Mouse (Mus musculus): ENCODE measurements around the gene 4921536K21Rik.

The 4921536K21Rik gene

GRCm38 (mm10) chr11:3855846-3856245, 39.1 kb downstream of the 4921536K21Rik start:
- no peak for DNase-seq (ENCODE audit: low read depth, low spot score)

- no peak for DNase-seq (ENCODE audit: low read depth, low spot score)
Measured at GRCm38 (mm10) chr11:3854156-3854555, 40.7 kb downstream of the 4921536K21Rik start.

- peak; percentile 27 for DNase-seq (ENCODE audit: low read depth, low spot score)
Measured at GRCm38 (mm10) chr11:3853481-3854034, 41.3 kb downstream of the 4921536K21Rik start.

GRCm38 (mm10) chr11:3853031-3853430, 41.9 kb downstream of the 4921536K21Rik start:
- no peak for DNase-seq (ENCODE audit: low read depth, low spot score)

- no peak for DNase-seq (ENCODE audit: low read depth, low spot score)
Measured at GRCm38 (mm10) chr11:3851872-3852271, 43.0 kb downstream of the 4921536K21Rik start.

- DNase-seq (ENCODE audit: low read depth, low spot score) = no peak
Measured at GRCm38 (mm10) chr11:3850746-3851277, 44.1 kb downstream of the 4921536K21Rik start.

GRCm38 (mm10) chr11:3850315-3850614, 44.6 kb downstream of the 4921536K21Rik start:
- no peak for DNase-seq (ENCODE audit: low read depth, low spot score)

- DNase-seq (ENCODE audit: low read depth, low spot score) = no peak
Measured at GRCm38 (mm10) chr11:3849469-3850314, 45.2 kb downstream of the 4921536K21Rik start.

GRCm38 (mm10) chr11:3846351-3846750, 48.5 kb downstream of the 4921536K21Rik start:
- DNase-seq (ENCODE audit: low read depth, low spot score) = no peak

- DNase-seq (ENCODE audit: low read depth, low spot score) = no peak
Measured at GRCm38 (mm10) chr11:3843943-3844734, 50.8 kb downstream of the 4921536K21Rik start.
